Mouse (Mus musculus) hindlimb bud, embryonic 11.5 days (tissue): Measurements from ENCODE around the gene Btg1.

Experiments used
- DNase-seq: peaks from one replicate; pipeline ENCODE4 v3.0.0-alpha.2; 2012; ENCODE audit warnings: low read depth, low spot score; ENCODE audit errors: extremely low spot score

Gene Btg1

DNA sequence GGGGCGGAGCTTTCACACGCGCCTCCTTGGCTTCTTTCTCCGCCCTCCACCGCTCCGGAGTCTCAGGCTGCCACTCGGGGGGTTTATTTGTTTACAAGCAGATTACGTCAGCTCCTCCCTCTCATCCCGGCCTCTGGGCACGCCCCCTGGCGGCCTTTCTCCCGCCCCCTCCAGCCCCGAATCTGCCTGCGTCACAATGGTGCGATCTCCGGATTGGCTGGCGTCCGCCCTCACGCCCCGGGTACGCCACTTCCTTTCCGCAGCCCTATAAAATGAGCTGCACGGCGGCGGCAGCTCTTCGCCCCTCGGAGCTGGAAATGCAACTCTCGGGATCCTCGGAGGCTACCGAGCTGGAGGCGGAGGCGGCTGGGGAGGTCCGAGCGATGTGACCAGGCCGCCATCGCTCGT lies at the start of gene Btg1:
Gene Btg1 (plus strand): TSS at position 298 of the 408 bp plus-strand sequence.
- DNase-seq, result peak; percentile 94

DNA sequence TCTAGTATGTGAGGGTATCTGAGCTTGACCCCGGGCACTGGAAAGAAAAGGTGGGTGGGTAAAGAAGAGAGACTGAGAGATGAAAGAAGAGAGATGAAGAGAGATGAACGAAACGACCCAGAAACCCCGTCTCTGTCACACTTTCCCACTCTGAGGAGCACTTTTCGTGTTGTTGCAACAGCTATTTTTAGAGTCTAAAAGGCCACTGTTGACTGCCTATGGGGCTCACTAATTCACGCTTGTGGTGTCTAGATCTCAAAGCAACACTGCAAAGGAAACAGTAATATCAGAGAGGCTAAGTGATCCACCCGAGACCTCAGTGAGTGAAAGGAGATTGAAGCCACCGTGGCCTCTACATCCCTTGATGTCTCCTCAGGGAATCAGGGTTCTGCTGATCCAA lies 47.3 kb upstream of the Btg1 start:
- no peak for DNase-seq

DNA sequence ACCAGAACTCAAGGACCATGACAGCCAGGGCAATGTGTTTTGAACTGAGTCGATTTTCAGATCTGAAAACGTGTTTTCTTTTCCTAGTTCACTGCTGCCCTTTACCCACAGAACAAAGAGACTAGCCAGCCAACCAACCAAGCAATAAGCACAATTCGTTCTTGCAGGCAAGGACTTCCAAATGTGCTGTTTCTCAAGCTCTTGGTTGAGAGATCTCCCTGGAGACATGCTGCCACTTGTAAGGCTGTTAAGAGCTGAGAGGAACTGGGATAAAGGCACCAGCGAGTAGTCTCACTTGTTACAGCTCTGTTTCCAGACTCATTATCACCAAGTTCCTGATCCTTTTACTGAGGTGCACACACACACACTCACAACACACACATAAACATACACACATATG lies 45.6 kb upstream of the Btg1 start:
- no peak for DNase-seq

DNA sequence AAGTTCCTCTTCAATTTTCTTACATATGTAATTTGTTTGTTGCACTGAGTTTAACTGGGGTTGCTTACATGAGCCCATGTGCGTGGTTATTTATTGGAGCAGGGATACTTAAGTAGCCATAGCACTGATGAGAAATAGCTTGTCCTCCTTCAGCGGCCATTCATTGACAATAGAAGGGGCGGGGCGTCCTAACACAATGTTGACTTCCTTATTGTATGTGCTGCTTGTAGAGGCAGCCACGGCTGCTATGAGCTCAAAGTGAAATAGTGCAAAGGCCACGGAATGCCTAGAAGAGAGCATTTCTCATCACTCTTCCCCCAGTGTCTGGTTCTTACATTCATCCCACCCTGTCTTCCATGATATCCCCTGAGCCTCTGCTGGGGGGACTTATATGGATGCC lies 42.0 kb upstream of the Btg1 start:
- no peak for DNase-seq

DNA sequence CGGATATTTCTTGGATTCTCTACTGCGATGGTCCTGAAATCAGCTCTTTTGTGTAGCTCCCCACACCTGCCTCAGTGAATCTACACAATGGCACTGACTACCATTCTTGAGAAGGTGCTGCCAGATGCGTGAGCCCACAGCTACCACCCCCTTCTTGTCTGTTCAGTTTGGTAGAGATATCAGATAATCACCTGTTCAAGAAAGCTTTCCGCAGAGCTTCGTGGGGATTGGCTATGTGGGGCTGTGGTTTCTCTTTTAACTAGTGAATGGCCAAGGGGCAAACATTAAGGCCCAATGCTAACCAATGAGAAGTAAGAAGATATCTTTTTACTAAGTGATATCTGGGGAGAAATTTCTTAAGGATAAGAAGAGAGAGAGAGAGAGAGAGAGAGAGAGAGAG lies 41.5 kb upstream of the Btg1 start:
- no peak for DNase-seq

DNA sequence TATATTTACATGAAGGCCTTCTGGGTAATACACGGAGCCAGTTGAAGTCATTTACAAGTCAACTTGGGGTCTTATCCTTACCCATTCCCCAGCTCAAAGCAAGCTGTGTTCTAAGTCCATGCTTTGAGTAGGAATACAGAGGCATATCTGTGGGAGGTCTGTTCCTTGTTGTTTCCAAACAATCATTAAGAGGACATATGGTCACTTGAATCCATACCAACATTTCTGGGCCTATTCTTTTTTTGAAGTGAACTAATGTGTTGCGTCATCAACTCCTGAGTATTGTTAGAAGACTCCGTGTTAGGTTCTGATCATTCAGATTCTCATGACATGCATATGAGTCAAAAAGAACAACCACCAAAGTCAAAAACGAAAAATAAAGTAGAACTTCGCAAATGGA lies 37.9 kb upstream of the Btg1 start:
- no peak for DNase-seq

DNA sequence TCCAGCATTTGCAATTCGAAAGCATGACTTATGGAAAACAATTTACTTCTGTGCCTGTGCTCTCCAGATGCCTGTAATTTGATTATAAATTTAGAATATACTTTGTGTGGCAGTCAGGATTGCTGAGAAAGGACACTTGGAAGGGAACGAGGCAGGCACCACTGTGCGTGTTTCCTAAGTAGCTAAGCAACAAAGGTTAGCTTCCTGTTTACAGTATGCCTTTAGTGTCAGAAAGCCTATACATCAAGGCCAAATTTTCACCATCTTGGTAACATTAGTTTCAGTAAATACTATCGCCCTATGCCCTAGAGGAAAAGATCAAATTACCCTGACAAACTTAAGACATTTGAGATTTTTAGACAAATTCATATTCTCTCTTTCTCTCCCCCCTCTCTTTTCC lies 37.4 kb upstream of the Btg1 start:
- DNase-seq, result no peak

DNA sequence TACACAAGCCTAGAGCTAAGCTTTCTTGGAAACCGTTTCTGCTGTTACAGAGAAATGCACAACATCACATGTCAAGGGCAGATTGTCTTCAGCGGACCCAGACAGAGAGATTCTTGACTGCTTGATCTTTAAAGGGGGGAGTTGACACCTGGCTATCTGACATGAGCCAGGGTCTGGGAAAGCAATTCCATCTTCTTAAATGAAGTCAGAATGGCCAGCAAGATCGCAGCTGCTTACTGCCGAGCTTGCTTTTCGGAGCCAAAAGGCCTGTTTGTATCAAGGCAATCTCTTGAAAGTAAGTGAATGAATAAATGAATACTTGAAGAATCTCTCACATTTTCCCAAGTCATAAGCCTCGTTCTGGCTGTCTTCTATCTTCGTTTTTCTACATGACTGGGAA lies 36.6 kb upstream of the Btg1 start:
- DNase-seq, result no peak

DNA sequence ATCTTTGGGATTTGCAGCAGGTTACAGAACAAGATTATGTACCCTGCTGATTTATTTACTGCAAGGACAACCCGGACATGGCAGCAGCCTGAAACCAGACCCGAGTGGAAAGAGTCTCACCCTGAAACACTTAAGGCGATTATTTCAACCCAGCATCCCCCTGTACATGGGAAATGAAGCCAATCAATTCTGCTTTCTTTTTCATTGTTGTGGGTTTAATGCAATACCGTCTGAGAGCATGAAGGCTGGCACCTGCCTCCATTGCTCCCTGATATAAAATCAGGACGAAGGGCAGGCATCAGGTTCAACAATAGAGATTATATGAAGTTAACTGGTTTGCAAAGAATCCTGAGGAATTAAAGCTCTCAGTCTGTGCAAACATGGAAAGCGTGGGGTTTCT lies 35.6 kb upstream of the Btg1 start:
- DNase-seq, result no peak

DNA sequence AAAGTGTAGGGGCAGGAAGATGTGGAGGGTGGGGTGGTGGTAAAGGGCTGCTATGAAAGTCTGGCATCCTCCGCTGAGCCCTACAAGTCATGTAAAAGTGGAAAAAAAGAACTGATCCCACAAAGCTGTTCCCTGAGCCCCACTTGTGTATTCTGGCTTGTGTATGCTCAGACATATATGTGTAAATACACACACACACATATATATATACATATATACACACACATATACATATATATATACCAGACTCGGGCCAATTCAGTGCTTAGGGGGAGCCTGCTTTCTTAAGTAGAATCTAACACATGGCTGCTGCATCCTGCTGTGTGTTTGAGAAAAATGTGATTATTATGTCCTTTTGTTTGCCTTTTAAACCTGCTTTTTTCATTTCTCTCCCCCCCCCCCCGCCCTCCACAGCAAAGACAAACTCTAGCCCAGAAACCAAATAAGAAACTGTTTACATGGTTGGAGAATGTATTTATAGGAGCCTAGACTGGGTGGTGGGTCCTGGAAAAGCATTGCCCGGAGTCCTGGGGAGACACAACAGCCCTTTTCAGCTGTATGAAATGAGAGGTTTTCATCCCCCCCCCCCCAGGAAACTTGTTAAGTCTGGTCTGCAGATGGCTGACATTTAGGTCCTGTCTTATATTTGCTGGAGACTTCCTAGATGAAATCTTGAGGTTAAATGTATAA lies 30.5 kb upstream of the Btg1 start:
- DNase-seq, result no peak

DNA sequence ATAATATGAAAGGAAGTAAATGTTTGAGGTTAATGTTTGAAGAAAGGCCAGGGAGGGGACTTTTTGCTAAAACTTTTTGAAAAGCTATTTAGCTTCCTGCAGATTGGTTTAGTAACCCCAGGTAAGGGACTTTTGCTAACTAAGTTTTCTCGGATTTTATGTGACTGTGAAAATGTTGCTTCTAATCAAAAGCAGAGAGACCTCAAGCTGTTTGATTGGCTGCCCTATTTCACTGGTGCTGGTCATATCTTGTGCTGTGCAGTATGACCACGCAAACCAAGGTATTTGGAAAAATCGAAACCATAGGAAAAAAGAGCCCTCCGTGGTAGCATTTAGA lies 30.0 kb upstream of the Btg1 start:
- DNase-seq, result peak; percentile 52

DNA sequence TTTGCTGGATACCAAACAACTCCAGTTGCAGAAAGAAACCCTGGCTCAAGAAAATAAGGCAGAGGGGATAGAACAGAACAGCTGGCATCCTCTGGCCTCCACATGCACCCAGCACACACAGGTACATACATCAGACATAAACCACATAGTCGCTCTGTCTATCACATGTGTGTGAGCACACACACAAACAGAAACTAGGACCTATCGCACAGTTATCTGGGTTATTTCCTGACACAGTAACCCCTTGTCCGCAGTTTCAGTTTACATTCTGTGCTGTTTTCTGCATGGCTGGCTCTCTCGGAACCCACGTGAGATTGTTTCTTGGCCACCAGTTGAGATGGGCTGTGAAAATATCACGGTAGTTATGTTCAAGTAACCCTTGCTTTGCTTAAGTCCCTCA lies 28.6 kb upstream of the Btg1 start:
- DNase-seq, result no peak

DNA sequence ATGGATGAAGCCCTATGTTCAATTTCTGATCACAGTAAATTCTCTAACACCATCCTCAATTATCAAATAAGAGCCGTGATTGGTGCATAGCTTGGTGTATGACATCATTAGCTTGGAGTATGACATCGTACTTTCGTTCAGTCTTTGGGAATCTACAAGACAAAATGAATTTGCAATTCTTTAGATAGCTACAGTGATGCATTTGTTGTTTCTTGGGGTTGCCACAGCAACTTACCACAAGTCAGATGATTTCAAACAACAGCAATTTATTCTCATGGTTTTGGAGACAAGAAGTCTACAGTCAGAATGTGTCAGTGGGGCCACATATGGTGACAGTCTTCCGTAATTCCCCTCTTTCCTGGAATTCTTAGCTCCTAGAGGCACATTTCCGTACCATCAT lies 27.0 kb upstream of the Btg1 start:
- no peak for DNase-seq

DNA sequence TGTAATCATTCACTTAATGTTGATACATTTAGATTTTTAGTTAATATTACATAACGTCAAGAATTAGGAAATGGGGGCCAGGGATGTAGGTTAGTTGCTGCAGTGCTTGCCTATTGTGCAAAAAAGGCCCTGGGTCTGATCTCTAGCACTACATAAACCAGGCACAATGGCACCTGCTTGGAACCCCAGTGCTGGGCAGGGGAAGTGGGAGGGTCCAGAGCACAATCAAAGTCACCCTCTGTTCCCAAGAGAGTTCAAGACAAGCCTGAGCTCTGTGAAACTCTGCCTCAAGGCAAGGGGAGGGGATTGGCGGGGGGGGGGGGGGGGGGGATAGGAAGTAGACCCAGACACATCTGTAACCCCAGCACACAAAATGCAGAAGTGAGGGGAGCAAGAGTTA lies 24.7 kb upstream of the Btg1 start:
- no peak for DNase-seq

DNA sequence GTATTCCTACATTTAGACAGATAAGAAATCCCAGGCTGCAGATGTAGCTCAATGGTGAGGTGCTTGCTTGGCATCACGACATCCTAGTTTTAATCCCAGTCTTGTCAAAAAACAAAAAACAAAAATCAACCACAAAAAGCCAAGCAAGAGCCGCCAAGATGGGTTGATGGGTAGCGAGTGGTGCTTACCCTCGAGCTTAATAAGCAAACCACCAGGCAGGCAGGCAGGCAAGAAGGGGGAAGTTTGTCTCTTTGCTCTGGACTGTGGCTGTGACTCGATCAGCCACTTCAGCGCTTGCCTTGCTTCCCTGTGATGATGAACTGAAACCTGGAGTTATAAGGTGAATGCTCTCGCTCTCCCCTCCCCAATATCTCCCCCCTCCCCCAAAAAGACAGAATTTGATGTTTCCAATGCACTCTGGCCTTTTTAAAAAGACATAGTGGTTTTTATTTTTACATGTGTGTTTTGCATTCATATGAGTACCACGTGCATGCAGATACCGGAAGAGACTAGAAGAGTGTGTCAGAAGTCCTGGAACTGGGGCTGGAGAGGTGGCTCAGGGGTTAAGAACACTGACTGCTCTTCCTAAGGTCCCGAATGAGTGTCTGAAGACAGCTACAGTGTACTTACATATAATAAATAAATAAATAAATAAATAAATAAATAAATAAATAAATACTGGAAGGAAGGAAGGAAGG lies 21.2 kb upstream of the Btg1 start:
- no peak for DNase-seq

DNA sequence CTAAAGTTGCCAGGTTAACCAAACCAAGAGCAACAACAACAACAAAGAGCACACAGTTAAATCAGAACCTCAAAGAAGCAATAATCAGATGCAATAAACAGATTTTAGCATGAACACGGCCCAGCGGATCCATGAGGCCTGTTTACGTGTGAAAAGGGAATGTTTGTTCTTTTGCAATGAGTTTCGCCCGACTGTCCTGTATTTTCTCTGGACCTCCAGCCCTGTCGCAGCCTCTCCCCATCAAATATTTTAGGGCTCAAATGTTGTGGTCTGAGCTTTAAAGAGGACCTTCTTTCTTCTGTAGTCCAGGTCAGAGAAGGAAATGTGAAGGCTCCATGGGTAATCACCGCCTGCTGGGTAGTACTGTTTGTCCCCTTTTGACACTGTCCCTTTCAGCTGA lies 20.4 kb upstream of the Btg1 start:
- DNase-seq, result no peak

DNA sequence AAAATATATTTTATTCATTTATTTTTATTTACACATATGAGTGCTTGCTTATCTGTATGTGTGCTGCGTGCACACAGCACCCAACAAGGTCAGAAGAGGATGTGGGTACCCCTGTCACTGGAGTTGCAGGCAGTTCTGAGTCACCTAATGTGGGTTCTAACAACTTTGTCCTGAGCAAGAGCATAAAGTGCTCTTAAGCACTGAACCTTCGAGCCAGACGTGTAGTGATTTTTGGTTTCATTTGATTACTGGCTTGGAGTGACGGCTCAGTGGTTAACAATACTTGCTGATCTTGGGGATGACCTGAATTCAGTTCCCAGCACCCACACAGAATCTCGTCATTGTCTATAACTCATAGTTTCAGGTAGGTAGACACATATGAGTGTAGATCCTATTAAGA lies 17.2 kb upstream of the Btg1 start:
- DNase-seq, result no peak

DNA sequence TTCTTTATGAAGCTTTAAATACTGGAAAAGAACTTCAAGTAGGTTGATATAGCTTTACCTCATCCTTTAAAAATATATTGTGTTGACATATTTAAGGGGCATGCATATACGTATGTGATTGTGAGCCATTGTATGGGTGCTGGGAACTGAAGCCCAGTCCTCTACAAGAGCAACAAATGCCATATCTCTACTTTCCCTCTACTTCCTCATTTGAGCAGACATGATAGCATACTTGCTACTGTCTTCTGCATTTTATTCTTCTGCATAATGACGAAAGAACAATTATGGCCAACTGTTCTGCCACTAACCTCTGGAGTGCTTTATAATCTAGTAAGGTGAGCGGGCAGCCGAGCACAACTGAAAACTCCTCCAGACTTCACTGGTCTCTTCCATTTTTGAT lies 15.1 kb upstream of the Btg1 start:
- DNase-seq, result no peak

DNA sequence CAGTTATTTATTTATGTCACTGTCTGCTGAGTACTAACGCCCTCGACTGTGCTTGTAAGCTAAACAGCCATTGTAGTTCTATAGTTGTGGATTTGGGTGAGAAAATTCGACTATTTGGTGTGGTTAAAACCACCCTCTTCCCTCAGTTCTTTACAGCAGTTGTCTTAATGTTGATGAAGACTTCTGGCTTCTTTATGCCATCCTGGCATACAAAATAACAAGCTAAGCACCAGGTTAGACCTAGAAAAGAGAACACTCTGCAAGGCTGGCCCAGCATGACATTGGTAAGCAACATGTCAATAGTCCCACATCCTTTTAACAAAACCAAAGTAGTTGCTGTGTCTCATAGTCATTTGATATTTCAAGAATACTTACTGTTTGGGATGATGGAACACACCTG lies 14.5 kb upstream of the Btg1 start:
- no peak for DNase-seq

DNA sequence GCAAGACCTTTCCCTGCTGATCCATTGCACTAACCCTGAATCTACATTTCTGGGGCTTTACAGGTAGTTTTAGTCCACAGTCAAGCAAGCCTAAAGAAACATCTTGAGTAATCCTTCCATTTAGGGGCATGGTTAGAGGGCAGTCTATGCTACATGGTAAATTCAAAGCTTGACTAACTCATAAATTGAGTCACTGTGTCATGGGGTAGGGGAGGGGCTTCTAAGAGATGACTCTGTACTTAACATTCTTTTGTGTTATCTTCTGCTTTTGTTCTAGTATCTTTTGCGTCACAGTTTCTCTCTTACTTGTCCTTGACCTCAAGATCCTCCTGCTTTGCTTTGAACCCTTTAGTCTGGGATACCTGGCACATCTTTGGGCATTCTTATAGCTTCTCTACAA lies 11.6 kb upstream of the Btg1 start:
- DNase-seq, result no peak

DNA sequence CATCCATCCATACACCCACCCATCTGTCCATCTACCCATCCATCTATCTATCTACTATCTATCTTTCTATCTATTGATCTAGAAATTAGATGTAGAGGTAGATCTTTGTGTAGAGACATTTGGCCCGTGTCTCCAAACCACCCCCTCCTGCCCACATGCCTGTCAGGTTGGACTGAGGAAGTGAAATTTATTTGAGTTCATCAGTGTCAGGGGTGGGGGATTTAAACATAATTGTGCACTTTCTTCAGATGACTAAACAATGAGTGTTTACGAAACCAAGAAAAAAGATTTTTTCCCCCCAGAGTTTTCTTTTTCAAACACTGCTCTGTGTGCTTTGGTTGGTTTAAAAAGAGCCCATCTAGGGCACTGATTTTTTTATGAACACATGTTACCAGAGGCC lies 10.9 kb upstream of the Btg1 start:
- no peak for DNase-seq

DNA sequence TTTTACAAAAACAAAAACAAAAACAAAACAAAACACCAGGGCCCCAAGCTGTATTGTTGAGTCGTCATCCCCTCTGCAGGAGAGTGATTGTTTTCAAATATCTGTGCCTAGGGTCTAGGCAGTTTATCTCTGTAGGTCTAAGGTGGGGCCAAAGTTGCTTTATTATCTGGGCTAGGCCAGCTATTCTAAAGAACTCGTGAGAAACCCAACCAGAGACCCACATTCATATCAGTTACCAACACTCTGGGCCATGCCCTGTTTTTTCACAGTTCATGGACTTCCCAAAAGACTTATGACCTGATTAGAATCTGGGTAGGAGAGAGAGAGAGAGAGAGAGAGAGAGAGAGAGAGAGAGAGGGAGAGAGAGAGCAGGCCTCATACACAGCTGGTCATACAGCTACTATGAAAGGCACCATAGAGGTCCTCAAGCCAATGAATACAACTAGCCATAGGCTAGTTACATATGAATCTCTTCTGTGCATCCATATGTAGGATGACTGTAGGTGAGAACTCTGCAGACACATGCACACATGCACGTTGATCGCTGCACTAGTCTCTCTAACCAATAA lies 9.1 kb upstream of the Btg1 start:
- no peak for DNase-seq
